Mouse (Mus musculus) ES-Bruce4 (cell line): Measurements from ENCODE around the gene Plppr3.

Experiments
- EP300 ChIP-seq: IDR thresholded peaks from 2 replicates; pipeline ENCODE4 v1.6.1; 2011; ENCODE audit warnings: low read depth, low read length; ENCODE audit not compliant: insufficient read depth
- POLR2A ChIP-seq: IDR thresholded peaks from one replicate; pipeline ENCODE4 v1.8.1; 2011; ENCODE audit warnings: low read length; ENCODE audit not compliant: insufficient read depth

DNA sequence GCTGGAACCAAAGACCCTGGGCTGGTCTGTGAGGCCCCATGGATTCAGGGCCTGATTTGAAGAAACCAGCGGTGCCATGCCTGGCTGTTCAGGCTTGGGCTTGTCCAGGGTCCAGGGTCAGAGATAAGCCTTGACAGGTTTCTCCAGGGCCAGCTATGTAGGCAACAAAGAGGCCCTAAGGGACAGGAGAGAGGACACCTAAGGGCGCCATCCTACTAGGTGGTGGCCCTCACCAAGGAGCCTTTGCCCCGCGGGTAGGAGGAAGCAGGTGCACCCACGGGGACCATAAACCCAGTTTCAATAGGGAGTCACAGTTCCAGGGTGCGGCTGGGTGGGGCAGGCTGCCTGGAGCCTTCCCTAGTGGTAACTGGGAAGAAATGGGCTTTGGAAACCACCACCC, 51.4 kb downstream of the Plppr3 start:
- no peak for TF ChIP-seq POLR2A
- no peak for TF ChIP-seq EP300
